Mouse (Mus musculus): ENCODE data around the gene Snapc4. TPM values are rescaled to one million over a fixed set of nuclear protein-coding genes. Genes with fewer than 3 reads are reported as not detected.

Gene Snapc4
- total RNA-seq, 4 experiments from 2014 or later: 24.7 to 68.1 (median 42.8) TPM

GRCm38 (mm10) chr2:26339204-26339551 is 41.3 kb downstream of the Snapc4 start:
- DNase-seq: no peak

GRCm38 (mm10) chr2:26338302-26339203 is 41.9 kb downstream of the Snapc4 start:
- no peak for DNase-seq

- DNase-seq: no peak
These were observed 49.8 kb downstream of the Snapc4 start for GRCm38 (mm10) chr2:26330702-26331101.

GRCm38 (mm10) chr2:26330056-26330468 is 50.4 kb downstream of the Snapc4 start:
- DNase-seq: no peak

- DNase-seq: peak; percentile 67
These were observed 51.1 kb downstream of the Snapc4 start for GRCm38 (mm10) chr2:26329402-26329801.

- DNase-seq: no peak
These were observed 52.6 kb downstream of the Snapc4 start for GRCm38 (mm10) chr2:26327852-26328251.

- DNase-seq: no peak
These were observed 54.9 kb downstream of the Snapc4 start for GRCm38 (mm10) chr2:26325386-26326181.

- peak; percentile 69 for DNase-seq
These were observed 55.5 kb downstream of the Snapc4 start for GRCm38 (mm10) chr2:26324917-26325316.

GRCm38 (mm10) chr2:26323589-26324325 is 56.7 kb downstream of the Snapc4 start:
- no peak for DNase-seq

GRCm38 (mm10) chr2:26320245-26321185 is 59.9 kb downstream of the Snapc4 start:
- no peak for DNase-seq

- DNase-seq: no peak
These were observed 60.8 kb downstream of the Snapc4 start for GRCm38 (mm10) chr2:26319519-26320244.

GRCm38 (mm10) chr2:26319109-26319508 is 61.3 kb downstream of the Snapc4 start:
- DNase-seq: no peak

GRCm38 (mm10) chr2:26317991-26318672 is 62.3 kb downstream of the Snapc4 start:
- DNase-seq: no peak

GRCm38 (mm10) chr2:26317371-26317770 is 63.1 kb downstream of the Snapc4 start:
- no peak for DNase-seq

GRCm38 (mm10) chr2:26316576-26317246 is 63.7 kb downstream of the Snapc4 start:
- no peak for DNase-seq

- DNase-seq: peak; percentile 45
These were observed 64.5 kb downstream of the Snapc4 start for GRCm38 (mm10) chr2:26315925-26316311.

GRCm38 (mm10) chr2:26315072-26315924 is 65.2 kb downstream of the Snapc4 start, which contains the start of gene Gpsm1:
Gene Gpsm1, plus strand, starts transcription at chr2:26315515.
- DNase-seq: peak; percentile 66

- DNase-seq: no peak
These were observed 66.0 kb downstream of the Snapc4 start for GRCm38 (mm10) chr2:26314281-26315071.

Measured in adrenal gland, adult 8-10 months (tissue).